Mouse (Mus musculus) stomach, embryonic 16.5 days (tissue): ENCODE results near the gene Mroh3. TPM values are rescaled to one million over a fixed set of nuclear protein-coding genes. Genes with fewer than 3 reads are reported as not detected.
A peak's percentile ranks its signal among the peaks of the same experiment; 100 is the strongest.

Source experiments
- ATAC-seq: fragments of 200-750 bp; cut with Nextera tagmentation; 2 replicates; pipeline ENCODE4 v1.8.0; 2017; ENCODE audit warnings: moderate number of reproducible peaks, moderate TSS enrichment; ENCODE audit not compliant: insufficient read depth, low FRiP score
- H3K27ac ChIP-seq: fragments of 300-500 bp; sonication (generic); 2 replicates; pipeline ENCODE4 v1.5.1; 2014; ENCODE audit warnings: low read length
- H3K27me3 ChIP-seq: fragments of 300-500 bp; sonication (generic); 2 replicates; pipeline ENCODE4 v1.6.1; 2014; ENCODE audit warnings: low read length, control low read depth, mixed read lengths; ENCODE audit not compliant: control insufficient read depth, insufficient read depth
- H3K36me3 ChIP-seq: fragments of 300-500 bp; sonication (generic); 2 replicates; pipeline ENCODE4 v1.6.1; 2014; ENCODE audit warnings: low read length; ENCODE audit not compliant: control insufficient read depth, insufficient read depth
- H3K4me1 ChIP-seq: fragments of 300-500 bp; sonication (generic); 2 replicates; pipeline ENCODE4 v1.6.1; 2014; ENCODE audit warnings: low read length, control low read depth, mixed read lengths; ENCODE audit not compliant: control insufficient read depth, insufficient read depth
- H3K4me2 ChIP-seq: fragments of 300-500 bp; sonication (generic); 2 replicates; pipeline ENCODE4 v1.6.1; 2014; ENCODE audit warnings: low read depth, low read length, mixed read lengths
- H3K4me3 ChIP-seq: fragments of 300-500 bp; sonication (generic); replicated peaks from 2 replicates; pipeline ENCODE4 v1.5.1; 2014; ENCODE audit warnings: mild to moderate bottlenecking, low read length
- H3K9ac ChIP-seq: fragments of 300-500 bp; sonication (generic); 2 replicates; pipeline ENCODE4 v1.6.1; 2014; ENCODE audit warnings: low read length
- H3K9me3 ChIP-seq: fragments of 300-500 bp; sonication (generic); replicated peaks from 2 replicates; pipeline ENCODE4 v1.6.1; 2016; ENCODE audit warnings: low read length, control low read depth; ENCODE audit not compliant: control insufficient read depth
- WGBS: fragments of 180-500 bp; shearing (Covaris S2); extraction: QIAGEN DNeasy Blood & Tissue Kit; methylation state at CpG from one replicate; pipeline ENCODE4 v1.1.7; 2014; 5-methylcytosine and 5-hydroxymethylcytosine counted together
- polyA plus RNA-seq: library from polyadenylated mRNA; unstranded; fragments of >200 nt; fragmentation: Nextera tagmentation; extraction: Ambion mirVana; gene quantifications from 2 replicates; pipeline ENCODE4 v1.2.1, GENCODE M21; 2015

The Mroh3 gene
- polyA plus RNA-seq, 1 experiment from 2014 or later: 1.3 TPM

- WGBS: 7% methylated on average over 9 of the region's 9 CpGs
- Histone ChIP-seq H3K27me3 (no peaks in the 10 kb centered on the region), H3K9ac (peak overlapping the region; percentile 75), H3K4me1 (peaks cover 30% of the 10 kb centered on the region), H3K27ac (peak overlapping the region; percentile 88), H3K36me3 (no peaks in the 10 kb centered on the region), H3K9me3 (no peaks in the 10 kb centered on the region), H3K4me3 (peak overlapping the region; percentile 59), H3K4me2 (peak overlapping the region; percentile 70)
- ATAC-seq: no peak
Measured at GRCm38 (mm10) chr1:136232285-136232926, 19.8 kb upstream of the Mroh3 start.

- Histone ChIP-seq H3K9me3 (no peaks in the 10 kb centered on the region), H3K27me3 (no peaks in the 10 kb centered on the region), H3K9ac (peak overlapping the region; percentile 64), H3K4me1 (peaks cover 38% of the 10 kb centered on the region), H3K4me3 (peak overlapping the region; percentile 59), H3K27ac (peak overlapping the region; percentile 88), H3K4me2 (peak overlapping the region; percentile 70), H3K36me3 (no peaks in the 10 kb centered on the region)
- WGBS: 10% methylated on average over 6 of the region's 6 CpGs
- ATAC-seq: peak; percentile 76
Measured at GRCm38 (mm10) chr1:136231596-136231995, 19.0 kb upstream of the Mroh3 start.

GRCm38 (mm10) chr1:136230201-136230600 lies 17.6 kb upstream of the Mroh3 start:
- Histone ChIP-seq H3K4me1 (peaks cover 40% of the 10 kb centered on the region), H3K36me3 (no peaks in the 10 kb centered on the region), H3K4me3 (peak overlapping the region; percentile 59), H3K9me3 (no peaks in the 10 kb centered on the region), H3K9ac (peak overlapping the region; percentile 64), H3K27ac (peak overlapping the region; percentile 88), H3K27me3 (no peaks in the 10 kb centered on the region), H3K4me2 (peak overlapping the region; percentile 70)
- peak; percentile 54; the same call in 1 of the 2 replicates for ATAC-seq
- 44% methylated on average over 11 of the region's 11 CpGs for WGBS

GRCm38 (mm10) chr1:136229040-136229373 lies 16.4 kb upstream of the Mroh3 start:
- H3K4me1 ChIP-seq: peaks cover 49% of the 10 kb centered on the region
- peak overlapping the region; percentile 88 for H3K27ac ChIP-seq
- H3K36me3 ChIP-seq: no peaks in the 10 kb centered on the region
- H3K27me3 ChIP-seq: no peaks in the 10 kb centered on the region
- peak; percentile 45 for ATAC-seq
- WGBS: 35% methylated on average over 6 of the region's 6 CpGs
- peak overlapping the region; percentile 64 for H3K9ac ChIP-seq
- H3K4me2 ChIP-seq: peak overlapping the region; percentile 70
- H3K4me3 ChIP-seq: peak overlapping the region; percentile 59
- H3K9me3 ChIP-seq: no peaks in the 10 kb centered on the region

GRCm38 (mm10) chr1:136228328-136229039 lies 15.9 kb upstream of the Mroh3 start:
- Histone ChIP-seq H3K36me3 (no peaks in the 10 kb centered on the region), H3K4me2 (peak overlapping the region; percentile 70), H3K27me3 (no peaks in the 10 kb centered on the region), H3K4me3 (peak overlapping the region; percentile 59), H3K4me1 (peaks cover 52% of the 10 kb centered on the region), H3K27ac (peak overlapping the region; percentile 88), H3K9me3 (no peaks in the 10 kb centered on the region), H3K9ac (peak overlapping the region; percentile 64)
- 19% methylated on average over 13 of the region's 13 CpGs for WGBS
- ATAC-seq: peak; percentile 35

- Histone ChIP-seq H3K4me3 (peak overlapping the region; percentile 59), H3K27me3 (no peaks in the 10 kb centered on the region), H3K36me3 (no peaks in the 10 kb centered on the region), H3K9me3 (no peaks in the 10 kb centered on the region), H3K4me1 (peaks cover 46% of the 10 kb centered on the region), H3K9ac (peak overlapping the region; percentile 64), H3K4me2 (peak overlapping the region; percentile 70), H3K27ac (peak overlapping the region; percentile 88; the same call in 1 of the 2 replicates)
- no peak for ATAC-seq
- 37% methylated on average over 4 of the region's 4 CpGs for WGBS
Measured at GRCm38 (mm10) chr1:136227870-136228269, 15.2 kb upstream of the Mroh3 start.

- Histone ChIP-seq H3K4me2 (no peak overlapping the region), H3K27ac (no peak overlapping the region), H3K4me3 (no peak overlapping the region), H3K9ac (no peak overlapping the region), H3K27me3 (no peaks in the 10 kb centered on the region), H3K36me3 (no peaks in the 10 kb centered on the region), H3K4me1 (peaks cover 44% of the 10 kb centered on the region), H3K9me3 (no peaks in the 10 kb centered on the region)
- 81% methylated on average over 8 of the region's 8 CpGs for WGBS
- no peak for ATAC-seq
Measured at GRCm38 (mm10) chr1:136226626-136227025, 14.0 kb upstream of the Mroh3 start.

- Histone ChIP-seq H3K27ac (no peak overlapping the region), H3K4me2 (no peak overlapping the region), H3K27me3 (no peaks in the 10 kb centered on the region), H3K9me3 (no peaks in the 10 kb centered on the region), H3K4me1 (peaks cover 45% of the 10 kb centered on the region), H3K9ac (no peak overlapping the region), H3K36me3 (no peaks in the 10 kb centered on the region), H3K4me3 (no peak overlapping the region)
- 96% methylated on average over 8 of the region's 8 CpGs for WGBS
- ATAC-seq: no peak
Measured at GRCm38 (mm10) chr1:136225846-136226245, 13.2 kb upstream of the Mroh3 start.

GRCm38 (mm10) chr1:136223758-136224342 lies 11.2 kb upstream of the Mroh3 start:
- Histone ChIP-seq H3K36me3 (no peaks in the 10 kb centered on the region; the same call in 1 of the 2 replicates), H3K4me2 (no peak overlapping the region), H3K9me3 (no peaks in the 10 kb centered on the region), H3K27me3 (no peaks in the 10 kb centered on the region), H3K4me1 (peaks cover 48% of the 10 kb centered on the region), H3K27ac (peak overlapping the region; percentile 74), H3K9ac (no peak overlapping the region), H3K4me3 (no peak overlapping the region)
- 80% methylated on average over 10 of the region's 10 CpGs for WGBS
- no peak for ATAC-seq
